Mouse (Mus musculus) frontal cortex, postnatal 14 days (tissue): ENCODE measurements around the gene Fkbp14.
A peak's percentile ranks its signal among the peaks of the same experiment; 100 is the strongest.

Experiments
- DNase-seq, 2 experiments: peaks; one replicate each; pipeline ENCODE4 v3.0.0; 2022; ENCODE audit warnings: low spot score in 2 of 2

Fkbp14 gene

DNA sequence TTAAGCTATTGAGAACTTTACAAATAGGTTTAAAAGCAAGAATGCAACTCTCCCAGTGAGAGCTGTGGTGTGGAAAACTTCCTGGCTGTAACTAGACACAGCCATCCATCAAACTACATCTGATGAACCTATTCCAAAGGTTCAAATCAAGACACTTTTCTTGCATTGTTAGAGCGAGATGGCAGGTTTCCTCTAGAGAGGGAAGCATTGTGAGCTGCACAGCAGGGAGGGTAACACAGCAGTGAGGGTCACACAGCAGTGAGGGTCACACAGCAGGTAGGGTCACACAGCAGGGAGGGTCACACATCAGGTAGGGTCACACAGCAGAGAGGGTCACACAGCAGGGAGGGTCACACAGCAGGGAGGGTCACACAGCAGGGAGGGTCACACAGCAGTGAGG is 8.9 kb downstream of the Fkbp14 start:
- no peak for DNase-seq

DNA sequence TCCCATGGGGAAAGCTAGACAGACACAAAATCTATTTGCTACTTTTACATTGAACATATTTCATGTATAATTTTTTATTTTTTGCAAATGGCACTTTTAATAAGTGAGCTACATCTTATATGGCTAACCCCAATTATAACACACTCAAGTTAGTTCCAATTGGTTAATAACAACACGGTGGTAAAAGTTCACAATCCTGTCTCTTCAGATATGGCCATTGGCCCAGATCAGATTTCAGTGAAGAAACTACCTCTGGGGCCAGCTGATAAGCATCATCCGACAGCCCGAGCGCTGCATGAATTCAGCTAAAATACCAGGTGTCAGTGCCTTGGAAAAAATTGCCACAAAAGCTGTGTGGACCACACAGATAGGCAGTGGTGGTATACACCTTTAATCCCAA is 9.4 kb downstream of the Fkbp14 start:
- DNase-seq = no peak

DNA sequence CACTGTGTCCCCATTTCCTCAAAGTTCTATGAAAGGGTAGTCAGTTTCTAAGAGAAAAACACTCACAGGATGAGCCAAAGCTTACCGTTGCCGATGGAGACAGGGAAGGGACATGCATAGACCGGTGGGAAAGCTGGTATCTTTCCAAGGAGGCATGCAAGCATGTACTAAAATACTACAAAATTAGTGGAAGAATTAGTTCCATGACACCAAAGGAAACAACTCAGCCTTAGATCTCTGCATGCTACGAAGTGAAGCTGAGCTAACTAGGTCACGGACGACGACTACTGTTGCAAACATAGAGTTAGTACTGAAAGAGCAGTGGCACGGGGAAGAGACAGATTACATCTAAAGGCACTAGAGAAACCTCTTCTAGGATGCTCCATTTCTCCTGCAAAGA is 10.2 kb downstream of the Fkbp14 start:
- no peak for DNase-seq

DNA sequence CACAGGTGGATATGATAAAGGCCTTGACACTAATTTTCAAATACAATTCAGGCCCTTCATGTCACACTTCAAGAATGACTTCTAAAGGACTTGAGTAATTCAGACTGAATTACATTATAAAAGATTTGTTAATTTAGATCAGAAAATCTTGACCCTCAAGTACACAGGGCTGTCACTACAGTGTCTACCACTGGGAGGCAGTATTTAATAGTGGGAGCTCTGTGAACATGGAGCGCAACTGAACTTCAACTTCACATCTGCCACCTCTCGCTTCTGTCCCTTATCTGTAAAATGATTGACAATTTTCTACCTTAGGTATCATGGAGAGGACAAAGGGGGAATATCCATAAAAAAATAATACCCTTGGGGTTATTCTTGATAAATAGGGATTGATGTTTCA is 10.9 kb downstream of the Fkbp14 start:
- DNase-seq = no peak

DNA sequence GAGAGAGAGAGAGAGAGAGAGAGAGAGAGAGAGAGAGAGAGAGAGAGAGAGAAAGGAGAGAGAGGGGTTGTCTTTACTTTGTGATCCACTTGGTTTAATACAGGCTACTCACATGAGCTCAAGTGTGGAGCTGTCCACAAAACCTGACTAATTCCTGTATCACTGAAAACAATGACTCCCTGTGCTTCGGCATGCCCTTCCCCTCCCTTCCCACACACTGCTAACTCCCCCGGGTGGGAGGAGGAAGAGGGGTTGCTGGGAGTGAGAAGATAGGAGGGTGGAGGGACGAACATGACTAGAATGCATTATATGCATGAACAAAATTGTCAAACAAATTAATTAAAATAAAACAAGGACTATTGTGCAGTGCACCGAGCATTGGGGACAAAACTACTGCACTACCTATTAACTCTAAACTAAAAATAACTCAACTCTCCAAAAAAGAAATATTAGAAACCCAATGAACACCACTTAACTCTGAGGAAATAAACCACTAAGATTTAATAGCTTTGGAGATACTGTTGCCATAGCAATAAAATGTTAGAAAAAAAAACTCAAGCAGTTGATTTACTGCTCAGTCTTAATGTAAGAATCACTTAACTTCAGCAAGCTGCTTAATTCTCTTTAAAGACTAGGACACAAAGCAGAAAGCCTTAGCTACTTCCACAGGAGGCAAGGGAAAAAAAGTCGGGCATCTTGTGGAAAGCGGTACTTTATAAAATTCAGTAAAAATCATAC is 23.7 kb downstream of the Fkbp14 start:
- no peak for DNase-seq

DNA sequence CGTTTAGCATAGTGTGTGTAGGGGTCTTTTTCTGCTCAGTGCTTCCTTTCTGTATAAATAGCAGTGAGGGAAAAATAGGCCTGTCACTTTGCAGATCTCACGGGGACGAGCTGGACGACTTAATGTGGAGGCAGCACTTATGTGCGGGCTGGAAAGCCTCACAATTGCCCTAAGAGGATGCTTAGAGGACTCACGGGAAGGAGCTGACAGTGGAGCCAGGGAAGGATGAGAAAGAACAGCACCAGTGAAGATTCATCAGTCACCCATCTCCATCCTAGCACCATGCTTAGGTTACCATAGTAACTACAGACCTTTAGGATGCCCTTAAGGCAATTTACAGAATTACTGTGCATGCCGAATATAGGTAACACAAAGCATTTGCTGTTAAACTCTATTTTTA is 27.3 kb downstream of the Fkbp14 start:
- no peak for DNase-seq

DNA sequence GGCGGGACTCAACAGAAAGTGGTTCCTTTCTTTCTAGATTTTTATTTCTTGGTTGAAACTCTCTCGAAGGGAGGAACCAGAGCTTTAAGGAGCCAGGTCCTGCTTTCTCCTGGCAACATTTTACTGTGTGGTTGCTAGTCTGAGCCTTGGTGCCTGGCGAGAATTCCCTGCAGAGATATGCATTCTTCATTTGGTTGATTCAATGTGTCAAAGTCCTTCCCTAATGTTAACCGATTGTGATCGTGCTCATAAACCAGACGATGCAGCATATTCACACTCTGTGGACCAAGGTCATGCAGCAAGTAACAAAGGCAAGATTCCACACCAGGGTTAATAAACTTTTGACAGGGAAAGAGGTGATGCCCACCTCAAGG is 30.6 kb downstream of the Fkbp14 start:
- no peak for DNase-seq

DNA sequence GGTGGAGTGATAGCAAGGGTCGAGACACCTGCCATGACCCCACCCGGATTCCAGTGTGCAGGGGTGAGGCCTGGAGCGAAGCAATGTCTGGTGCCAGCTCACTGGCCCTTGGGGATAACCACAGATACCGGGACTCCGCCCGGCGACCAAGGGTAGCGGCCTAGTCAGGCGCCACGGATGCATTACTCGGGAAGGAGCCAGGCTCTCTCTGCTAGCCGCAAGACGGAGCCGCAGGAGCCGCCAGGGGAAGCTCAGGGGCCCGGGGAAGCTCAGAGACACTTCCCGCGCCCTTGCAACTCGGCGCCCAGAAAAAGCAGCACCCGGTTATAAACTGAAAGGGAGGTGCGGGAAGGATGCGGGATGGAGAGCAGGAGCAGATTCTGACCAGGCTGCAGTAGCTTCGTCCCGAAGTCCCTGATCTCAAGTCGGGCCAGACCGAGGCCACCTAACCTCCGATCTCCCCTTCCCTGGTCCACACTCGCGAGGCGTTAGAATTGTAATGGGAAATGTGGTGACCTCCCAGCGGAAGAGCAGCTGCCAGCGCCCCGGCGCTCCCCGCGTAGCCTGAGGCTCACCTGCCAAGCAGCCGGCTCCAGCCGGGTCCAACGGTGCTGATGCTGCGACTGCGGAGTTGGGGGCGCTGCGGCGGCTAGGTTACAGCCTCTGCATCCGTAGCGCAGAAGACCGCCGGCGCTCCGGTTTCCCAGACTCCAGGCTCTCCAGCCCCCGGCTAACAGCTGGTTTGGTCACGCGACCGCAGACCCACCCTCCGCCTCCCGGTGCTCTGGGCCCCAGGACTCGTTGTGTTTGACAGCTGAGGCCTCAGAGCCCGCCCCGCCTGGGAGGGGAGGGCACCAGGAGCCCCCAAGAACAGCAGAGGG is 31.2 kb downstream of the Fkbp14 start, which contains the start of gene Scrn1:
Scrn1 (minus strand) TSS at position 825 of the 881 bp plus-strand sequence.
- peak; percentile 71 to 74 for DNase-seq

DNA sequence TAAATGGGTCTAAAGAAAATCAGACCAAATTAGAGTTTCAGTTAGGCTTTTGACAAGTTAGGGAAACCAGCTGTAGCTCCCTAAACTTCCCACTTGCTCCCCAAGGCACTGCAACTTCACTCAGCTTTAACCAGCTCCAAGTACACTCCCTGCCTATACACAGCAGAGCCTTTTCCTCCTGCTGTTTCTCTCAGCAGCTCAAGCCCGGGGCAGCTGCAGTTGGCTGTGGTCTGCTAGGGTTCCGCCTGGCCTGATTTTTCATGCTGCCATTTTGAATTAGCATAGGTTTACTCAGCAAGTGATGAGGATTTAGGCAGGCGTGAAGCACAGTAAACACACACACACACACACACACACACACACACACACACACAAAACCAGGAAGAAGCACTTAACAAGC is 32.1 kb downstream of the Fkbp14 start:
- DNase-seq = no peak

DNA sequence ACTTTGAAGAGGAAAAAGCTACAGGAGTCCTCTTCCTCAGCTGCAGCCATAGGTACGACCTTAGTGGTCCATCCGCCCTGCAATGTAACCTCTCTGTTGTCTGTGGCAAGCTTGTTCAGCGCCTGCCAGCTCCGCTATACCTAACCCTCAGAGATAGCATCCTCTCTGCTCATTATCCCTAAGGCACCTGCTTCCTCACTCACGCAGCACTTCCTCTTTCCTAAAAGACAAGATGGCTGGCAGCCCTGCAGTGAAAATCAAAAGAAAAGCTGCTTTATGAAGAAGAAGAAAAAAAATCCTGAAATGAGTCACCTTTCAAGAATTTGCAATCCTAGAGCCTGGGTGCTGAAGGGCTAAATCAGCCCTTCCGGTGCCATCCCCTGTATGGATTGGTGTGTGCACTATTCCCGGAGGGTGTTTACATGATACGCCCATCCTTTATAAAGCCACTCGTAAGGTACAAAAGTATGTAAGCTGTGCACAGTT is 32.6 kb downstream of the Fkbp14 start:
- no peak for DNase-seq

DNA sequence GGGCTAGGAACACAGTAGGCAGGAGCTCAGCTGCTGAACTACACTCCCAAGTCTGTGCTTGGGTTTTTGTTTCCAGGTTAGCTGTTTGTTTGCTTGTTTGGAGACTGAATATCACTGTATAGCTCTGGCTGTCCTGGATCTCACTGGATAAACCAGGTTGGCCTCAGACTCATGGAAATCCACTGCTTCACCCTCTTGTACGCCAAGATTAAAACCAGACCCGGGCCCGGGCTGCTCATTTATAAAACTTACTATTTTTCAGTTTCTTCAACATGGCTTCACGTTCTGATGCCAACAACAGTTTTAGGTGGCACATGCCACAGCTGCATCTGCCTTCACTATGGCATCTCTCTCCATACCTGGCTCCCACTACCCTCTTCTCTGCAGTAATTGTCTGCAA is 33.5 kb downstream of the Fkbp14 start:
- no peak for DNase-seq

DNA sequence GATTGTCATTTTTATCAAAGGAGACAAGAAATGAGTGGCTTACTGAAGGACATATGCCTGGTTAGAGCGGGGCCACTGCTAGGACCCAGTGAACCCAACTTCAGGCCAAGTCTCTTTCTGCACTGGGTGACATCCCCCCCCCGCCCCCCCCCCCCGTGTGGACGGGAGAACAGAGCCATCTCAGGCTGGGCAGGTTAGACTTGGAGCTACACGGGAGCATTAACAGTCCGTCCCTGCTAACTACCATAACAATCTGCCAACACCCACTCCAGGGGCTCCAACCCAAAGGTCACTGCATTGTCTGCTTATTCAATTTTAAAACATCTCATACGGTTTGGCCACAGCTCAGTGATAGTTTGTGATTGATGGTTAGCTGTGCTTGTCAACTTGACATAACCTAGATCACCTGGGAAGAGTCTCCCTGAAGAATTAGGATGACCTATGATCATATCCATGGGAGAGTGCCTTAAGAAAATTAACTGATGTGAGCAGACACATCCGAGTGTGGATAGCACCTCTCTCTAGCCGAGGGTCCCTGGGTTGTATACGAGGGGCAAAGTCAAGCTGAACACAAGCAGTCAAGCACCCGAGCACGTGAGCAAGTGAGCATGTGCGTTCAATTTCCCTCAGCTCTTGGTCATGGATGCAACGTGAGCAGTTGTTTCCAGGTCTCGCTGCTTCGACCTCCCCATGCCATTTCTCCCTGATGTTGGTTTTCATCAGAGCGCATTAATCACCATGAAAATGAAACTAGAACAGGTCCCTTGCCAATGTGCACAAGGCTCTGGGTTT is 34.9 kb downstream of the Fkbp14 start:
- DNase-seq = no peak

DNA sequence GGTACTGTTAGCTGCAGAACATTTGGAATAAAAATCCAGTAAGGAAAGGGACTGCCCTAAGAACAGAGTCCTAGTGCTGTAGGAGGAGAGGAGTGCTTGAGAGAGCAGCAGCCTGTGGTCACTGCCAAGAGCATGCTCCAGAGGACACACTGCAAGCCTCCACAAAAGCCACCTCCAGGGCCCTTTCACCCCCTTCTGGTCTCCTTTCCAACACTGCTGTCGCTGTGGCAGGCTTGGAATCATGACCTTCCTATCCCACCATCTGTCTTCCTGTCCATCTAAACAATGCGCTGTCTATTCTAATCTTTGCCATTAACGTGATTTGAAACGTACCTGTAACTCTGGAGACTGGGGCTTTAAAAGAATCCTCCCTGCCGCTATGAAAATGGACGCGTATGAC is 38.6 kb downstream of the Fkbp14 start:
- DNase-seq = no peak

DNA sequence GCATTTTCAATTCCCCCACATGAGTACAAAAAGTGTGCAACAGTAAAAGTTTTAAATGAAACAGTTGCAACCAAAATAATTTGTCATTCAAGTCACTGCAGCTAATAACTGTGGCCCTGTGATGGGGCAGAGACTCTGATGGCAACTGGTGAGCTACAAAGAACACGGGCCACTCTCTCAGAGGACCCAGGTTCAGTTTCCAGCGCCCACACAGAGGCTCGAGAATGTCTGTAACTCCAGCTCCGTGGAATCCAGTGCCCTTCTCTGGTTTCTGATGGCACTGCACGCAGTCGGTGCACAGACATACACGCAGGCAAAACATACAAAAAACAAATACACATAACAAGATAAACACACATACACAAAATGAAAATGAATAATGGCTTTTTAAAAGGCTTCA is 39.4 kb downstream of the Fkbp14 start:
- no peak for DNase-seq

DNA sequence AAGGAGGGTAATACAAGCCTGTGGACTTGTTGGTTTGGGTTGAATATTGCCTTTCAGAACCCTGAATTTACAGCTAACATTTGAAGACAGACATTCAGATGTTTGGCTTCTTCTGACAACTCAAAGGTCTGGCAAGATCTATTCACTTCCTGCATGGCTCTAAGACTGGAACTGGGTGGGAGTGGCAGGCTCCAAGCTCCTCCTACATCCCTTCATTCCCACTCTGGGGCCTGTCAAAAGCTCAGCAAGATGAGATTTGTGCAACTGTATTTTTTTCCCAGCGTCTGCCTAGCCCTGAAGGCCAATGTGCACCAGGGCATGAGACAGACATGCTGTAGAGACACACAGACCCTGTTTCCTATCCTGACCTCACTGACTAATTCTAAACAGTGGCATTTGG is 41.3 kb downstream of the Fkbp14 start:
- no peak for DNase-seq

DNA sequence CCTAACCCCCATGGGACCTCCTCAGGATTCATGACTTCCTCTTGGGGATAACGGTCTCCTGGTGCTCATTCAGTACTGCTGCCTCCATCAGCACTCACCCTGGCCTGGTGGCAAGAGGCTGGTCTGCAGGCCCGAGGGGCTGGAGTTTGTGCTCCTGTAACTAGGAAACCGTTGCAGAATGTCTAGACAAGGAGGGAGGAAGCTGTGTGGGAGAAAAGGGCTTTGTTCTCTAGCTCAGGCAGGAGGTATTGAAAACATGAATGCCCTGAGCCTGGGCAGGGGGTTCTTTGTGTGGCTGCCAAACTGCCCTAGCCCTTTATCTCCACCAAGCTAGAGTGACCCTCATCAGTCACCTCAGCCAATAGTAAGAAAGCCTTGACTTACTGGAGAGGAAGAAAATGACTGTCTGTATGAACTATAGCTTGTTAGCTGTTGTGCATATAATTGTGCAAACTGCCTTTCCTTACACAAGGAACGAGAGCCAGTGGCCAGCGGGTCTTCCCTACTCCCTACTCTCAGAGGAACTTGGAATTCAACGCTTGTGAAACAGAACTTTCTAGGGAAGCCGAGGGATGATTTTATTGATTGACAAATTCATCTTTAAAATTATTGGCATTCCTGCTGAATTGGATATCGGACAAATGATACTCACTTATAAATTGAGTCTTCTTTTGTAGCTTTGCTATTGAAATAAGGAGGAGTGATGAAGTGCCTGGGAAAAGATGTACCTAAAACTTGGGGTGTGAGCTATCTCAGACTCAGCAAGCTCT is 42.6 kb downstream of the Fkbp14 start:
- no peak for DNase-seq

DNA sequence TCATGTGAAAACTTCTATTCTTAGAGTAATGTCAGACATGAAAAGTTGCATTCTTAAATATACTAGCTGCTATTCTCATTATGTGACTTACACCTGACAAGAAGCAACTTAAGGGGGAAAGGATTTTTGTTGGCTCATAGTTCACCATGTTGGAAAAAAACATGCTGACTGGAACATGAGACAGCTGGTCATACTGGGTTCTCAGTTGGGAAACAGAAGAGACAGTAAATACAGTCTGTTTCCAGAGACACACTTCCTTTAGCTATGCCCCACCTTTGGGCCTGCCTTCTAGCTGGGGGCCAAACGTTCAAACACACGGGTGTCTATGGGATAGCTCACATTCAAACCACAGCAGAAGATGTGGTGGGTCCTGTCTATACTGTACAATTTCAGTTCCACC is 43.5 kb downstream of the Fkbp14 start:
- no peak for DNase-seq

DNA sequence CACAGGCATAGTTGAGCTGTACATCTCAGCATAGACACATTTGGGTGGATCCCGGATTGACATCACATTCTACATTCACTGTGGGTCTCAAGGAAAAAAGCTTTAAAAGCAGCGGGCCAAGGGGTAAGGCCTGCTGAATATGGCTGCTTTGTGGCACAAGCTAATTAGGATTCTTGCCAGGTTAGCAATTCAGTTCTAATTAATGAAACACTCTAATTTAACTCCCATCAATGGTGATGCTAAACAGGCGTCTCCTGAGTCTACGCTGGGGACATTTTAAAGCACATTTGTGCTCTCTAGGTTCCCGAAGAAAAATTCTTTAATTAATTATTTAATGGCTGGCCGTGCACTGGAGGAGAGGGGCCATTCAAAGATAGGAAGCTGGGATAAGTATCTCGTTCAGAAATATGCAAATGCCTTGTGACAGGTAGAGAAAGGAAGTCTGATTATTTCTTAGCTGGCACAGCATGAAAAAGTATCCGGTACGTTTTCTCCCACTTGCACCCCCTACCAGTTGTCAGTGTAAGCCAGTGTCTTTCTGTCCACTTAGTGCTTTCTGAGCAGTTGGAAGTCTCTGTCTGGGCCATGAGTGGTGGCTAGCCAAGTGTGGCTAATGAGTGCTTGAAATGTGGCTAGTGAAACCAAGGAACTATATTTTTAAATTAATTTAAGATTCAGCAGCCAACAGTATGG is 44.2 kb downstream of the Fkbp14 start:
- no peak for DNase-seq

DNA sequence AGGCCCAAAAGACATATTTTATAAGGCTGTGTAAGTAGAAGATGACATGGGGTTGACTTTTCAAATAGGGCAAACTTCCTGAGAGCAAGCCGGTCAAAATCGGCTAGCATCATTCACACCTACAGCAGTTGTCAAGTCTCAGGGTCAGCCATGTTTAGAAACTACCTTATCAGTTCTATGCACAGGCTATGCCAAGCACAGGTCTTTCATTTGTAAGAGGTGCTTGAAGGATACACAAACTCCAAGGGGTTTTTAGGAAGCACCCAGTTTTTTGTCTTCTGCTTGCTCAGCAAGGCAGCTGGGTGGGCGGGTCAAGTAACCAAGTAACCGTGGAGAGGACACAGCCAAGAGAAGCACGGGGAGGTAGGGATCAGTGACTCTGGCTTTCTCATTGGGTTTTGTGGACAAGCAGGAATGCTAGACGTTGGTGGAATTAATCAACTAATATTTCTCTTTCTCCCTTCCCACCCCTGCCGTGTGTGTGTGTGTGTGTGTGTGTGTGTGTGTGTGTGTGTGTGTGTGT is 46.2 kb downstream of the Fkbp14 start:
- DNase-seq = no peak

DNA sequence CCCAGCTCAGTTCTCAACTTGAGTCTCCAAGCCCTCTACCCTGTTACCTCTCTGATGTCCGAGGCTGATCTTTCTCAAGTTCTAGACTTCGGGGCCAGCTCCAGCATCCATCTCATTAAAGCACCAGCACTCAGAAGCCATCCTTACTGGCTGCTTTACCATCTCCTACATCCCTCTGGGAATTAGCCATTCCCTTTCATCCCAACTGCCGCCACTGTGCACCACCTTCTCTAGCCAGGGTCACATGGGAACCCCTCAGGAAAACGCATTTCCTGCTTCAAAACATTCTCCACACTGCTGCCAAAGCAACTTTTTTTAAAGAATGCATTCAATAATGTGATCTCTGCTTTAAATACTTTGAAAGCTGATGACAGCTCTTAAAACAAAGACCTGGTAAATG is 47.8 kb downstream of the Fkbp14 start:
- DNase-seq = no peak
